Mouse (Mus musculus): ENCODE data around the gene Zfp653.
"Not testable (repeated sequence)": the region's sequence is repeated elsewhere in the genome, so short reads cannot be mapped to it uniquely, and the experiment has no call there.

Gene Zfp653

DNA sequence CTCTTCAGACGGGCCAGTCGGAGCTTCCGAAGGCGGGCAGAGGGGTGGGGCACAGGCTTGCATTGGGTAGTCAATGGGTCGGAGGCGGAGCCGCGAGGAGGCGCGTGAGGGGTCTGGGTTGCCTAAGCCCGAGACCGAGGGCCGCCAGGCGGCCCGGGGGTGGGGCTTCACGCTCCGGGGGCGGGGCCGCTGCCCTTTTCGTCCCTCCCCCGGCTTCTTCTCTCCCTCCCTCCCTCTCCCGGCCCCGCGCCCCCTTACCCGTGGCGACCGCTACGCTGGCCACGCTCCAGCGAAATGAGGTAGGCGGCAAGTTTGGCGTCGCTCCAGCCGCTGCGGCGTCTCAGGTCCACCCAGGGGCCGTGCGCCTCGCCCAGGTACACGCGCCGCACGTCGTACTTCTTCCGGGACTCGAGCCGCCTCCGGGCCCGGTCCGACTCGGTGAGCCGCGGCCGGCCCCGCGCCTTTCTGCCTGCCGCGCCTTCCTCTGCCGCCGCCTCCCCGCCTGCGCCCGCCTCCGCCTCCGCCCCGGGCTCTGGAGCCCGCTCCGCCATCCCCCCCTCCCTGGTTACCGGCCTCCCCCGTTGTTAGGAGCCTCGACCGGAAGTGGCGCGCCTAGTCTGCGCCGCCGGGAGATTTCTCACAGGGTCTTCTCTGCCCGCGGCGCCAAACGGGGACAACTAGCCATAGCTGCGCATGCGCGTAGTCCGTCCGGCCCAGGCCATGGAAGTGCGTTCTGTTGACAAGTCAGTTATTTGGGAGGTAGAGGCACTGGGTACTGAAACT lies at the start of gene Zfp653, which contains the start of gene Gm49318:
Zfp653 (minus strand) TSS at position 586 of the 783 bp plus-strand sequence.
Gm49318 (minus strand) TSS at position 469 of the 783 bp plus-strand sequence.
- peak; percentile 95 to 97 for DNase-seq (ENCODE audit: low spot score in 2 of 2)

DNA sequence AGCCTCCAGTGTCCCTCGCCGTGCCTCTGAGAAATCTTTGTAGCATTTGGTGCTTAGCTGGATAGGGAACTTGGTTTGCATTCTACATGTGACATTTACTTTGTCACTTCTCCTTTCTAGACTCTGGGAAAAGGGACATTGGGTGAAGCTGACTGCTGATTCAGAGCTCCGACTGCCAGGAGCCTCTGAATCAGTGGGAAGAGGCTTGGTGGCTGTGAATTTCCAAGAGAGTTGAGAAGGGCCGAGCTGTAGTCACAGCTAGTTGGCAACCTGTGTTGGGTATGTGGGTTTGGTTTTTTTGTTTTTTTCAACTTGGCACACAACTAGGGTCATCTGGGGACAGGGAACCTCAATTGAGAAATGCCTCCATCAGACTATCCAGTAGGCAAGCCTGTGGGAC lies 48.4 kb upstream of the Zfp653 start:
- no peak for DNase-seq (ENCODE audit: low spot score in 2 of 2)

DNA sequence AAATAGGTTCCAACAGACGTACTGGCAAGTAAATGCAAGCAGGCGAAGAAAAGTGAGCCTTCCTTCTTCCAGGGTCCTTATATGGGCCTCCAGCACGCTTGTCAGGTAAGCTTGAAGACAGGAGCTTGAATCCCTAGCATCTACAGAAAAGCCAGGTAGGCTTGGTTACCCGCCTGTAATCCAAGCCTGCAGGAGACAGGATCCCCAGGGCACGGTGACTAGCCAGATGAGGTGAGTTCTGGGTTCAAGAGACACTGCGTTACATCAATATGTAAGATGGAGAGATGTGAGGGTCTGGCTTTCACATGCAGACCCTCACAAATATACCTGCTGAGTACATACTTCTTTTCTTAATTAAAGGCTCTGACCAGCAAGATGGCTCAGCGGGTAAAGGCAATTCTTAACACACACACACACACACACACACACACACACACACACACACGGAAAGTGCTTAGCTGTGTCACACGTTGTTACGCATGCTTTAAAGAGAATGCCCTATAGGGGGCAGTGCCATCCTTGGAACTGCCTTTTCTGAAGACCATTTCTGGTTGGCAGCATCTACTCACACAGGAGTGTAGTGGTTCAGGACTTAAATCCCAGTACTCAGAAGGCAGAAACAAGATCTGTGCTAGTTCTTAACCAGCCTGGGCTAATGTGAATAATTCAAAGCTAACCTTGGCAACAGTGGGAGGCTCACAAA lies 46.7 kb upstream of the Zfp653 start:
- DNase-seq (ENCODE audit: low spot score in 2 of 2), result peak in 1 of 2 experiments; percentile 30

DNA sequence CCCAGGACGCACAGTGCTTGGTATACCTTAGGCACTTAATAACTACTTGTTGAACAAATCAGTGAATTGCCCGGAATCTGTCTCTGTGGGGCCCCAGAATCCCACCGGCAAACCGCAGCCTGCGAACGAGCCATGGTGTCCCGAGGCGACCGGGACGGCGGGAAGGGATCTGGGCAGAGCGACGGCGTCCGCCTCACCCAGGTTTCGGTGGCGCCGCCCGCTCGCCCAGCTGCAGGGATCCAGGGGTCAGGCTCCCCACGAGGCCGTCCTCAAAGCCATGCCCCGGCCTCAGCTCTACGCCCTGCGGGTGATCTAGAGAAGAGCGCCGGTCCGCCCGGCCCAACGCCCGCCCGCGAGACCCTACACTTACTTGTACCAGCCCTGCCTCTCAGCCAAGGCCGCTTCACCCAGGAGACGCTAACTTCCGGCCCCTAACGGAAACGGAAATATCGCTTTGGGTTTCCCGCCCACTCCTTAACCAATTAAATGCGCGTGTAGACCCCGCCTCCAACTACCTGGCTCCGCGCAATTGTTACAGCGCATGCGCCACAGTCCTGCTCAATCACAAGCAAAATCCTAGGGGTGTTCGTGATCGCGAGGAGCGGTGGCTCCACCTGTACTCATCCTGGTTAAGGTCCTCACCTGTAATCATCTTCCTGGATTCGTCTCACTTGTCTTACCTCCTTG lies 45.7 kb upstream of the Zfp653 start, which contains the start of gene Elof1:
Elof1 (minus strand) TSS at position 433 of the 687 bp plus-strand sequence.
- peak; percentile 91 to 92 for DNase-seq (ENCODE audit: low spot score in 2 of 2)

DNA sequence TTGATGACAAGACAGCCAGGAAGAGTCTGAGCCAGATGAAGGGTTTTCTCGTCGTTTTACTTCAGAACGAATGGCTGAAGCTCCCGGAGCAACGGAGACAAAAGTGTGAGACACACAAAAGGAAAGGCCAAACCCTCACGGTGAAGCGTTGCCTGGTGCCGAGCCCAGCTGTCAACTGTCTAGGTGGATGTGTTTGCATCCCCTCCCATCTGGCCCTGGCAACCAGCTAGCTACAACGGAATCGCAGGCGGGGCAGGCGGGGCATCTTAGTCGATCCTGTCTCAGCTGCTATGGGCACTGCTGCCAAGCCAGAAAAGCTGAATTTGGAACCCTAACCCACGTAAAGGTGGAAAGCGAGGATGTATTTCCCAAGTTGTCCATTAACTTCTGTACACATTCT lies 44.9 kb upstream of the Zfp653 start:
- no peak for DNase-seq (ENCODE audit: low spot score in 2 of 2)

DNA sequence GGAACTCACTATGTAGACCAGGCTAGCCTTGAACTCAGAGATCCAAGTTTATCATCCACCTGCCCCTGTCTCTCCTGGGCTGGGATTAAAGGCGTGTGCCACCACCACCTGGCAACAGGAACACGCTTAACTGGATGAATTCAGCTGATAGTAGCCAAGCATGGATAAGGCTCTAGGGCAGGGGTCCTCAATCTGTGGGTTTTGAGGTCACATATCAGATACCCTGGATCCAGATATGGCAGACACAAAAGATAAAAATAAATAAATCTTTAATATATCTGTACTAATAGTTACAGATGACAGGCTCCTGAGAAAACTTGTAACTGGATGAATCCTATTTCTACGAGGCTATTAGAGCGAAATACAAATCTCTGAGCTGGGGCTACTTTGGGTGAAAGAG lies 44.5 kb upstream of the Zfp653 start:
- DNase-seq (ENCODE audit: low spot score in 2 of 2), result no peak

DNA sequence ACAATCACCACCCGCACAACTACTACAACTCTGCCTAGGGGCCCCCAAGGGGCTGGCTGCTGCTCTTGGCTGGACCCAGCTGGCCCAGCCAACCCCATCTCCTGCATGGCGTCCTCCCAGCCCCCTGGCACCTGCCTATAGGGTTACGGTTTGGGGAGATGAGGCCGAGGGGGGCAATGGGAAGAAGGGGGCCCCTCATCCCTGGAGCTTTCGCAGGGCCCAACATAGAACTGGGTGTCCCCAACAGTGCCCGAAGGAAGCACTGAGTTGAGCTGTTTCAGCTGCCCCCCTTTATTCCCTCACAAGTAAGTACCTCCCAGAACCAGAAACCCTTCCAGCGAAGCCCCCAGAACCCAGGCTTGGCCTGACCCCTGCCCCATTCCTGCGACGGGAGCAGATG lies 37.0 kb upstream of the Zfp653 start:
- no peak for DNase-seq (ENCODE audit: low spot score in 2 of 2)

DNA sequence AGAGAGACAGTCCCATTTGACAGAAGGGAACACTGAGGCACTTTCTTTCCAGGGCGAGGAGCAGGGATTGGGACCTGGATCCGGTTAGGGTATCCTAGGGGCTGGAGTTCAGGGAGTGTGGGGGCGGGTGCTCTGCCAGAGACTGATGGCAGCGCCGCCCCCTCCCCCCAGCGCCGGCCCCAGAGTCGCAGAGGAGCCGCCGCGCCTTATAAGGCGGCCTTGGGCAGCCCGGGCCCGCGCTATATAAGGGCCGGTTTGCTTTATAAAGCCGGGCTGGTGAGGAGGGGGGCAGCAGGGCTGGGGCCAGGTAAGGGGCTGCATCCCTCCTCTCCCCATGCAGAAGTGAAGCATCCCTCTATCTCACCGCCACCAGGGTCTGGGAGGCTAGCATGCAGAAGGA lies 28.7 kb upstream of the Zfp653 start:
- DNase-seq (ENCODE audit: low spot score in 2 of 2), result no peak

DNA sequence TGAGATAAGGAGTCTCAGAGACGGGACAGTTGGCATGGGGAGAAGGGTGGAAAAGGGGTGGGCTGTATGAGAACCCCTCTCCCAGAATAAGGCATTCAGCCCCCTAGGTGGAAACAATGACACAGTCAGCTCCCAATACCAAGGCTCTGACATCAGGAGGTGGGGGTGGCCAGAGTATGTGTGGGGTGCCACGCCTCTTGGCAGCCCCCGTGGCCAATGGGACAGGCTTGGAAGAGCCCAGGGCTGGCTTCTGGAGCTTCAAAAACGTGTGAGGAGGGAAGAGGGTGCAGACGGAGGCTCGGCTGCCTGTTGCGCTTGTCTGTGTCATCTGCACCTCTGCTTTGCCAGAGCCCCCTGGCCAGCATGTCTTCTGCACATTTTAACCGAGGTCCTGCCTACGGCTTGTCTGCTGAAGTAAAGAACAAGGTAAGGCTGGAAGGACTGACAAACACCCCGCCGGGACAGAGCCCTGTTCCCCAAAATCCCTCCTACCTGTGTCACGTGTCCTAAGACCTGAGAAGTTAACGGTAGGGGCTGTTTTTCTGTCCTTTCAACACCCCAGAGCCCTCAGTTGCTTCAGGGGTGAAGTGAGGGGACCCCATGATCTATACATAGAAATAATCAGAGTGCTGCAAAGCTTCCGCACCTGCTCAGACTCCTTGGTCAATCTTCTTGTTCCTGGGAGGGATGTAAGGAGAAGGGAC lies 28.0 kb upstream of the Zfp653 start, which contains the start of gene Cnn1:
Cnn1 (plus strand) TSS at position 224 of the 704 bp plus-strand sequence.
- DNase-seq (ENCODE audit: low spot score in 2 of 2), result no peak

DNA sequence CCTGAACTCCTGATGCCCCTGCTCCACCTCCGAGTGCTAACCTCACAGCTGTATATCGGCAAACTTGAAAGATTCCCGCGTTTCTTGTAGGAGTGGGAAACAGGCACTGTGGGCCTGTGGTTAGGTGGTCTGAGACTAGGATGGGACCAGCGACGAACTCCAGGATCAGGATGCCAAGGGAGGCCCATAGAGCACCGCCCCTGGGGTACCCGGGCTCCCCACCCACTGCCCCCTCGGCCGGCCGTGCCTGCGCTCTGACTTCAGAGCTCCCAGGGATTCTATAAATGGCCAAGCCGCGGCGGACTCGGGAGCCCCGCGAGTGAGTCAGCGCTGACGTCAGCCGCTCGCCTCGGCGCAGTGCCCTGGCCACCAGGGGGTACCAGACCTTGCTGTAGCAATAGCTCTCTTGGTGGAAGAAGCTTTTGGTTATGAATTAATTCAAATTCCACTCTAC lies 24.7 kb upstream of the Zfp653 start:
- DNase-seq (ENCODE audit: low spot score in 2 of 2), result peak in 1 of 2 experiments; percentile 65

DNA sequence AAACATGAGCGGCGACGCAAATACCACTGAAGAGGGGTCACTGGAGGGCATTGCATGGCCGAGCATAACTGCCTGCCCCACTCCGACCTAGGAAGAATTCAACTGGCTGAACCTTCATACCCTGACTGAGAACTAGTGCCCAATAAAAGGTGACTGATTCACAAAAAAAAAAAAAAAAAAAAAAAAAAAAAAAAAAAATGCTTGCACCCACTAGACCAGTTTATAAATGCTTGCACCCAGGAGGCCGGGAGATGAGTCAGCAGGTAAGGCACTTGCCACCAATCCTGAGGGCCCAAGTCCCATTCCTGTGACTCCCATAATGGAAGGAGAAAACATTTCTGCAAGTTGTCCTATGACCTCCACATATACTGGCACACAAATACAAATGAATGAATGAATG lies 21.6 kb upstream of the Zfp653 start:
- DNase-seq (ENCODE audit: low spot score in 2 of 2), result no peak

DNA sequence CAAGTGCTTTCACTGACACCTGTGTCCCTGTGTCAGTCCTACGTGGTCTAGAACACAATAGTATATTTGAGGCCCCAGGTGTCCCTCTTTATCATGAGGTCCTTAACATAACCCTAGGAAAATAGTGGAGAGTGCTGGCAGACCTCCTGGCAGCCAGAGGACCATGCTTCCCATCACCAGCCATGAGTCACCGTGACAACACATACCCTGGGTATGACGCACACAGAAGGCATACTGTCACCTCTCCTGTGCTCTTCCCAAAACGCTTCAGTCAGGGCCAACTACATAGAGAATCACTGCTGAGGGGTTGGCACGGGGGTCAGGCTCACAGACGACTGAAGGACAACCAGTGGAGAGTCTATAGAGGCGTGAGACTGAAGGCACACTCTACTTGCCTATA lies 18.8 kb upstream of the Zfp653 start:
- DNase-seq (ENCODE audit: low spot score in 2 of 2), result no peak

DNA sequence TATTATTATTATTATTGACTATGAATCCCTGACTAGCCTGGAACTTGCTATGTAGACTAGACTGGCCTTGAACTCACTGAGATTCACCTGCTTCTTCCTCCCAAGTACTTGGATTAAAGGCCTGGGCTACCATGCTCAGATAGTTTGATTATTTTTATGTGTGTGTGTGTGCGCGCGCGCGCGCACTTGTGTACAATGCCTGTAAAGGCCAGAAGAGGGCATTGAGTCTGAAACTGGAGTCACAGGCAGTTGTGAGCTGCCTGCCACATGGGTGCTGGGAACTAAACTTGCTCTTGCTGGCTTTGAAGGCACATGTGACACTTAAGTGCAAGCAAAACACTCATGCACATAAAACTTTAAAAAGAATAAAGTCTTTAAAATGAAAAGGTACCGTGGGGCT lies 18.1 kb upstream of the Zfp653 start:
- DNase-seq (ENCODE audit: low spot score in 2 of 2), result no peak

DNA sequence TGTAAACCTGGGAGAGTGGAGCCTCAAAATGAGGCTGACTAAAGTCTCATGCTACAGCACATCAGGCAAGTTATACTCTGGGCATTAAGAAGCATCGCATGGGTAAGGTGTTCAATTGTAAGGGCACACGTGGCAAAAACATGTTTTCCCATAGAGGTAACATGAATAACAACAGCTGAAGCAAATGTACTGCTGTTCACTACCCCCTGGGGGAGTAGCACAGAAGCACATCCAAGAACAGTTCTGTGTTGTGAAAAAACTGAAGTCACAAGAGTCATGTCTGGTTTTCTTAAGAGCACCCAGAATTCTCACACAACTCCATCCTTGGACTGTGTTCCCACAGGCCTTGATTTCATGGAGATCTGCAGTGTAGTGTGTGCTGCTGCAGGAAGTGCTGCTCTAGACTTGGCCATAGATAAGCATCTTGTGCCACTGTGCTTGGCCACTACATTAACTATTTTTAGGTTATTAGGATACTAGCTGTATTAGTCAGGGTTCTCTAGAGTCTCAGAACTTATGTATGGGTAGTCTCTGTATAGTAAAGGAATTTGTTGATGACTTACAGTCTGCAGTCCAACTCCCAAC lies 15.9 kb upstream of the Zfp653 start:
- DNase-seq (ENCODE audit: low spot score in 2 of 2), result no peak

DNA sequence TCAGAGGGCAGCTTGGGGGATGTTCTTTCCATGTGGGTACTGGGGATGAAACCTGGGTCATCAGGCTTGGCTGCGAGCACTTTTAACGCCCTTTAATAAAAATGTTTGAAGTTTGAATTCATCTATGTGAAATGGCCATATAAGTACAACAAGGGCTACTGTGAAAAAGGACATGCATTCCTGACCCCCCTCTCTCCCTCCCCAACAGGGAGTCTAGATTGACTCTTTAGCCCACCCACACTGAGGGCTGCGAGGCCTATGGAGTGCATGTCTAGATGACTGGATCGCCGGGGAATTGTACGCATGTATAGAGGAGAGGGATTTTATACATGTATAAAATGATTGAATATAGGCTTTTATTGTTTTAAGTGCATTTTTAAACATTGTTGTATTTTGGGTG lies 14.8 kb upstream of the Zfp653 start:
- DNase-seq (ENCODE audit: low spot score in 2 of 2), result no peak

DNA sequence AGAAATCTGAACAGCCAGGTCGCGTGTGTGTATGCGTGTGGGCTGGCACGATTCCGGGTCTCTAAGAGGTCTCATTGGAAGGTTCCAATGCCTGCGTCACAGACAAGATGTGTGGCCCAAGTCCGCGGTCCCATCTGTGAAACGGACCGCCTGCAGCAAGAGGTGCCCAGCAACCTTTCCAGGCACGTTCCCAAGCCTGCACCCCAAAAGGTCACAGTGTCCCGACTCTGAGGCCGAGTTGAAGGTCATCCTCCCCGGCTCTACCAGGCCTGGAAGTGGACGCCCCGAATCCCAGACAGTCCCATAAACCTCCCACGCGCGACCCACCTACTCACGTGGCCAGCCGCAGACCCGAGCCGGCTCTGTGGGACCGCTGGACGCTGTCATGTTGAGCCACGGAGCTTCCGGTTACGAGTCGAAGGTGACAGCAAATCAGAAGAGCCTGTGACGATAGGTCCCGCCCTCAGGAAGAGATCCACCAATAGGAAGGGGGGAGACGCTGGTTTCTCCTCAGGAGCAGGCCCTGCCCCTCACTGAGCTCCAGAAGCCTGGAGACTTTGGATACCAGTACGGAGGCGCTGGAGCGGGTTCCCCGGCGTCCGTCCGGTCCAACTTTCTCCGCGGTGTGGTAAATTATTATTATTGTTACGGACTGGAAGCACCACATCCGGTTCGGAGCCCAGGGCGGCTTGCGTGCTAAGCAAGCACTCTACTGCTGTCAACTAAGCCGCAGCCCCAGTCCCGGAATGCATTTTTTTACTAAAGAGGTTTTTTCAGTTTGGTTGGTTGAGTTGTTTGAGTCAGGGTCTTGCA lies 14.1 kb upstream of the Zfp653 start, which contains the start of gene Ecsit:
Ecsit (minus strand) TSS at position 417 of the 813 bp plus-strand sequence.
- DNase-seq (ENCODE audit: low spot score in 2 of 2), result peak; percentile 92 to 95

DNA sequence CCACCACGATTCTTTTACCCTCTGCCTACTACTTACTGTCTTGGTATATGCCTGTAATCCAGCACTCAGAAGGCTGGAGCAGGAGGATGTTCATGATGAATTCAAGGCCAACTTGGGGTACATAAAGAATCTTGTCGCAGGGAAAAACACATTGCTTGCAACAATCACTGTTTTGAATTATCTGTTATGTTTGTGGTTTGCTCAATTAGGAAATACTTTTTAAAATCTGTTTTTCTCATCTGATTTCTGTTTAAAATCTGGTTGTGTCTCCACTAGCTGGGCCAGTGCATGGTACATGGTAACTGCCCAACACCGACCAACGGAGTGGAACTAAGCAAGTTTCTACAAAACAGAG lies 13.5 kb upstream of the Zfp653 start:
- no peak for DNase-seq (ENCODE audit: low spot score in 2 of 2)

DNA sequence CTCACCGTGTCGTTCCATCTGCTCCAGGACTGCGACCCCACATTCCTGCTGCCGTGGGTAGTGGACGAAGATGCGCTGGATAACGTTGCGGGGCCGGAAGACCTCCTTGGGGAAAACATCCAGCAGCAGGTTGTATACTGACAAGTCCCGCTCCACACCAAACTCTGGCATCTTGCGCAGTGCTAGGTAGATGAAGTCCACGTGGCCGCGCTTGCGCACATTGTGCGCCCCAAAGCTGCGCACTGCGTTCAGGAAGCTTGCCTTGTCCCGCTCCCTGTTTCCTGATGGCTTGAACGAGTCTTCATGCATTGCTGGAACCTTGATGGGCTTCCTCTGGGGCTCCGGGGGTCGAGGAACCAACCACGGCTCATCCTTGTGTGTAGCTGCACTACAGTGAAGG lies 5.0 kb upstream of the Zfp653 start:
- DNase-seq (ENCODE audit: low spot score in 2 of 2), result no peak

DNA sequence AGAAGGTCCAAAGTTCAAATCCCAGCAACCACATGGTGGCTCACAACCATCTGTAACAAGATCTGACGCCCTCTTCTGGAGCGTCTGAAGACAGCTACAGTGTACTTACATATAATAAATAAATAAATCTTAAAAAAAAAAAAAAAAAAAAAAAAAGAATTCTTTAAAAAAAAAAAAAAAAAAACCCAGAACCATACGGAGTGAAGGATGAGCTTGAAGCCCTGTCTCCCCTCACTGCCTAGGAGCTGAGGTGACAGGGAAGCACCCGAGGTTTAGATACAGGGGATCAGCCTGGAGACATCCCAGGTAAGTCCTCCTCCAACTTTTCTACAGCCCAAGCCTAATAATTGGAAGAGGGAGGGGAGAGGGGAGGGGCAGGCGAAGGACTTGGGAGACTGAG lies 4.6 kb upstream of the Zfp653 start:
- not testable (repeated sequence) for DNase-seq (ENCODE audit: low spot score in 2 of 2)

DNA sequence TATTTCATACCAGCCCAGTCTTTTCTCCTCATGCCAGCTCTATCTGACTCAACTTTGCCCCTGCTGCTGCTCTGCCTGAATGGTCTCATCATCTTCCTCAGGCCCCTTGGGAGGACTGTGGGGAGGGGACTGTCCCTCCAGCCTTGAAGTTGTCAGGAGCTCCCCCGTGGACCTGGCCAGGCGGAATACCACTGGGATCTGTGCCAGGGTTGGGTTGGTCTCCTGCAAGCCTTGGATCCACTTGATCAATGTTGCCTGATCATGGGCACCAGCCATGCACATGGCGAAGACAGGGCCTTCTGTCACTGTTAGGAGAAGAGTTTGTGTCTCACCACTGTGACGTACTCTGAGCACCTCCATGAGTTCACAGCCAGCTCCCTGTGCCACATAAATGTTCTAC lies 1.1 kb upstream of the Zfp653 start:
- peak in 1 of 2 experiments; percentile 24 for DNase-seq (ENCODE audit: low spot score in 2 of 2)

Measured in frontal cortex, postnatal 10 days (tissue).